Mouse (Mus musculus): ENCODE measurements around the gene H2-M5. TPM values are rescaled to one million over a fixed set of nuclear protein-coding genes. Genes with fewer than 3 reads are reported as not detected.
"Not testable (repeated sequence)": the region's sequence is repeated elsewhere in the genome, so short reads cannot be mapped to it uniquely, and the experiment has no call there.

The H2-M5 gene
- polyA plus RNA-seq (2015; fragmentation: Nextera tagmentation; extraction: Ambion mirVana) = 0.33 and 0.38 TPM in 2 replicates

- no peak within 1 kb of the TSS for H3K9ac ChIP-seq (ENCODE audit: low read length)
- H3K4me3 ChIP-seq (ENCODE audit: low read length) = peak within 1 kb of the TSS; percentile 25
- peak within 1 kb of the TSS; percentile 44 for H3K4me2 ChIP-seq (ENCODE audit: low read depth, low read length)
- H3K36me3 ChIP-seq (ENCODE audit: control insufficient read depth, insufficient read depth, low read length) = no peaks in the 10 kb centered on the region
- H3K9me3 ChIP-seq (ENCODE audit: control insufficient read depth, low read length) = no peaks in the 10 kb centered on the region
- no peaks in the 10 kb centered on the region for H3K4me1 ChIP-seq (replicated peaks; ENCODE audit: control insufficient read depth, insufficient read depth, low read length)
- no peak within 1 kb of the TSS for H3K27ac ChIP-seq (ENCODE audit: low read length)
- no peak for ATAC-seq (ENCODE audit: low read depth)
- WGBS = 26% methylated on average over 5 of the region's 5 CpGs
- peaks cover 22% of the 10 kb centered on the region for H3K27me3 ChIP-seq (ENCODE audit: control insufficient read depth, insufficient read depth, low read depth, low read length)
Observed at GRCm38 (mm10) chr17:36989437-36989836, at the start of gene H2-M5. TSS of gene H2-M5 (minus strand) at chr17:36989537.

GRCm38 (mm10) chr17:37029162-37029561, 39.8 kb upstream of the H2-M5 start:
- no peaks in the 10 kb centered on the region for H3K36me3 ChIP-seq (ENCODE audit: control insufficient read depth, insufficient read depth, low read length)
- peak overlapping the region; percentile 70 for H3K4me2 ChIP-seq (ENCODE audit: low read depth, low read length)
- H3K9me3 ChIP-seq (ENCODE audit: control insufficient read depth, low read length) = no peaks in the 10 kb centered on the region
- peak overlapping the region; percentile 95 for H3K27ac ChIP-seq (ENCODE audit: low read length)
- H3K27me3 ChIP-seq (ENCODE audit: control insufficient read depth, insufficient read depth, low read depth, low read length) = no peaks in the 10 kb centered on the region
- WGBS = 67% methylated on average over 8 of the region's 8 CpGs
- peak overlapping the region; percentile 64; the same call in 1 of the 2 replicates for H3K9ac ChIP-seq (ENCODE audit: low read length)
- ATAC-seq (ENCODE audit: low read depth) = no peak
- H3K4me3 ChIP-seq (ENCODE audit: low read length) = peak overlapping the region; percentile 70
- no peaks in the 10 kb centered on the region; the same call in 1 of the 2 replicates for H3K4me1 ChIP-seq (replicated peaks; ENCODE audit: control insufficient read depth, insufficient read depth, low read length)

- H3K27me3 ChIP-seq (ENCODE audit: control insufficient read depth, insufficient read depth, low read depth, low read length) = no peaks in the 10 kb centered on the region
- WGBS = under 1% methylated on average over 14 of the region's 14 CpGs
- ATAC-seq (ENCODE audit: low read depth) = peak; percentile 99
- peak overlapping the region; percentile 70 for H3K4me2 ChIP-seq (ENCODE audit: low read depth, low read length)
- peak overlapping the region; percentile 95 for H3K27ac ChIP-seq (ENCODE audit: low read length)
- H3K4me1 ChIP-seq (replicated peaks; ENCODE audit: control insufficient read depth, insufficient read depth, low read length) = no peaks in the 10 kb centered on the region; the same call in 1 of the 2 replicates
- H3K36me3 ChIP-seq (ENCODE audit: control insufficient read depth, insufficient read depth, low read length) = no peaks in the 10 kb centered on the region
- peak overlapping the region; percentile 70 for H3K4me3 ChIP-seq (ENCODE audit: low read length)
- peak overlapping the region; percentile 64 for H3K9ac ChIP-seq (ENCODE audit: low read length)
- no peaks in the 10 kb centered on the region for H3K9me3 ChIP-seq (ENCODE audit: control insufficient read depth, low read length)
Observed at GRCm38 (mm10) chr17:37028683-37029120, 39.4 kb upstream of the H2-M5 start.

- H3K9ac ChIP-seq (ENCODE audit: low read length) = peak overlapping the region; percentile 64
- no peaks in the 10 kb centered on the region; the same call in 1 of the 2 replicates for H3K4me1 ChIP-seq (replicated peaks; ENCODE audit: control insufficient read depth, insufficient read depth, low read length)
- peak overlapping the region; percentile 70 for H3K4me3 ChIP-seq (ENCODE audit: low read length)
- 2% methylated on average over 10 of the region's 10 CpGs for WGBS
- peak overlapping the region; percentile 95 for H3K27ac ChIP-seq (ENCODE audit: low read length)
- H3K36me3 ChIP-seq (ENCODE audit: control insufficient read depth, insufficient read depth, low read length) = no peaks in the 10 kb centered on the region
- H3K9me3 ChIP-seq (ENCODE audit: control insufficient read depth, low read length) = no peaks in the 10 kb centered on the region
- H3K27me3 ChIP-seq (ENCODE audit: control insufficient read depth, insufficient read depth, low read depth, low read length) = no peaks in the 10 kb centered on the region
- H3K4me2 ChIP-seq (ENCODE audit: low read depth, low read length) = peak overlapping the region; percentile 70
- peak; percentile 67 for ATAC-seq (ENCODE audit: low read depth)
Observed at GRCm38 (mm10) chr17:37028212-37028611, 38.9 kb upstream of the H2-M5 start.

GRCm38 (mm10) chr17:37027486-37027885, 38.1 kb upstream of the H2-M5 start:
- Histone ChIP-seq H3K4me1 (replicated peaks; ENCODE audit: control insufficient read depth, insufficient read depth, low read length) (no peaks in the 10 kb centered on the region; the same call in 1 of the 2 replicates), H3K27me3 (ENCODE audit: control insufficient read depth, insufficient read depth, low read depth, low read length) (no peaks in the 10 kb centered on the region), H3K9ac (ENCODE audit: low read length) (no peak overlapping the region), H3K4me3 (ENCODE audit: low read length) (no peak overlapping the region), H3K36me3 (ENCODE audit: control insufficient read depth, insufficient read depth, low read length) (no peaks in the 10 kb centered on the region), H3K4me2 (ENCODE audit: low read depth, low read length) (no peak overlapping the region), H3K9me3 (ENCODE audit: control insufficient read depth, low read length) (no peaks in the 10 kb centered on the region), H3K27ac (ENCODE audit: low read length) (no peak overlapping the region)
- 98% methylated on average over 4 of the region's 4 CpGs for WGBS
- ATAC-seq (ENCODE audit: low read depth) = no peak

- ATAC-seq (ENCODE audit: low read depth) = no peak
- WGBS = 94% methylated on average over 2 of the region's 2 CpGs
Observed at GRCm38 (mm10) chr17:37026425-37026824, 37.1 kb upstream of the H2-M5 start.

GRCm38 (mm10) chr17:37022628-37023576, 33.6 kb upstream of the H2-M5 start, which contains the start of gene Mog:
TSS of gene Mog (minus strand) at chr17:37023398.
- H3K27me3 ChIP-seq (ENCODE audit: control insufficient read depth, insufficient read depth, low read depth, low read length) = no peaks in the 10 kb centered on the region
- H3K27ac ChIP-seq (ENCODE audit: low read length) = no peak within 1 kb of the TSS
- no peaks in the 10 kb centered on the region for H3K36me3 ChIP-seq (ENCODE audit: control insufficient read depth, insufficient read depth, low read length)
- H3K9ac ChIP-seq (ENCODE audit: low read length) = no peak within 1 kb of the TSS
- ATAC-seq (ENCODE audit: low read depth) = no peak
- no peak within 1 kb of the TSS for H3K4me2 ChIP-seq (ENCODE audit: low read depth, low read length)
- no peaks in the 10 kb centered on the region for H3K4me1 ChIP-seq (replicated peaks; ENCODE audit: control insufficient read depth, insufficient read depth, low read length)
- no peaks in the 10 kb centered on the region for H3K9me3 ChIP-seq (ENCODE audit: control insufficient read depth, low read length)
- H3K4me3 ChIP-seq (ENCODE audit: low read length) = no peak within 1 kb of the TSS
- WGBS = 66% methylated on average over 9 of the region's 9 CpGs

More at GRCm38 (mm10) chr17:37026425-37026824, 37.1 kb upstream of the H2-M5 start:
- Histone ChIP-seq H3K4me2 (ENCODE audit: low read depth, low read length) (no peak overlapping the region), H3K9me3 (ENCODE audit: control insufficient read depth, low read length) (no peaks in the 10 kb centered on the region), H3K4me3 (ENCODE audit: low read length) (no peak overlapping the region), H3K9ac (ENCODE audit: low read length) (no peak overlapping the region), H3K4me1 (replicated peaks; ENCODE audit: control insufficient read depth, insufficient read depth, low read length) (no peaks in the 10 kb centered on the region; the same call in 1 of the 2 replicates), H3K27ac (ENCODE audit: low read length) (no peak overlapping the region), H3K36me3 (ENCODE audit: control insufficient read depth, insufficient read depth, low read length) (no peaks in the 10 kb centered on the region), H3K27me3 (ENCODE audit: control insufficient read depth, insufficient read depth, low read depth, low read length) (no peaks in the 10 kb centered on the region)

GRCm38 (mm10) chr17:37019242-37019641, 29.9 kb upstream of the H2-M5 start:
- H3K9ac ChIP-seq (ENCODE audit: low read length); H3K36me3 ChIP-seq (ENCODE audit: control insufficient read depth, insufficient read depth, low read length); ATAC-seq (ENCODE audit: low read depth); H3K4me1 ChIP-seq (replicated peaks; ENCODE audit: control insufficient read depth, insufficient read depth, low read length); H3K27me3 ChIP-seq (ENCODE audit: control insufficient read depth, insufficient read depth, low read depth, low read length); H3K27ac ChIP-seq (ENCODE audit: low read length); H3K4me2 ChIP-seq (ENCODE audit: low read depth, low read length); H3K9me3 ChIP-seq (ENCODE audit: control insufficient read depth, low read length); H3K4me3 ChIP-seq (ENCODE audit: low read length): not testable (repeated sequence)
- 90% methylated on average over 5 of the region's 5 CpGs for WGBS

- Histone ChIP-seq H3K27ac (ENCODE audit: low read length) (no peak overlapping the region), H3K4me1 (replicated peaks; ENCODE audit: control insufficient read depth, insufficient read depth, low read length) (no peaks in the 10 kb centered on the region)
- 78% methylated on average over 3 of the region's 3 CpGs for WGBS
Observed at GRCm38 (mm10) chr17:37018328-37018727, 29.0 kb upstream of the H2-M5 start.

More at GRCm38 (mm10) chr17:37018328-37018727, 29.0 kb upstream of the H2-M5 start:
- Histone ChIP-seq H3K27me3 (ENCODE audit: control insufficient read depth, insufficient read depth, low read depth, low read length) (no peaks in the 10 kb centered on the region), H3K9ac (ENCODE audit: low read length) (no peak overlapping the region), H3K4me3 (ENCODE audit: low read length) (no peak overlapping the region), H3K36me3 (ENCODE audit: control insufficient read depth, insufficient read depth, low read length) (no peaks in the 10 kb centered on the region), H3K9me3 (ENCODE audit: control insufficient read depth, low read length) (no peaks in the 10 kb centered on the region), H3K4me2 (ENCODE audit: low read depth, low read length) (no peak overlapping the region)
- ATAC-seq (ENCODE audit: low read depth) = no peak

Measured in lung, embryonic 16.5 days (tissue).